Mouse (Mus musculus): ENCODE measurements at regions not wholly inside any gene's neighbourhood (a gene's known extent, or its start where the extent isn't known, plus 50 kb on each side); places are given as distances from the start of the nearest gene placed in this dataset.
A peak's percentile ranks its signal among the peaks of the same experiment; 100 is the strongest.

GRCm38 (mm10) chrX:21828975-21829374 is 84.1 kb upstream of the Gm28269 start:
- no peak overlapping the region for H3K4me2 ChIP-seq (ENCODE audit: low read depth, low read length)

GRCm38 (mm10) chrX:21809212-21809611 is 64.3 kb upstream of the Gm28269 start:
- Histone ChIP-seq H3K4me1 (ENCODE audit: control insufficient read depth, insufficient read depth, low read length) (no peaks in the 10 kb centered on the region), H3K4me2 (ENCODE audit: low read depth, low read length) (no peak overlapping the region), H3K9me3 (replicated peaks; ENCODE audit: control insufficient read depth, low read length) (no peaks in the 10 kb centered on the region), H3K9ac (replicated peaks; ENCODE audit: low read length) (no peak overlapping the region), H3K27me3 (ENCODE audit: control insufficient read depth, insufficient read depth, low read length) (no peaks in the 10 kb centered on the region), H3K27ac (replicated peaks; ENCODE audit: low read depth, low read length) (no peak overlapping the region), H3K4me3 (ENCODE audit: low read depth, low read length) (no peak overlapping the region), H3K36me3 (replicated peaks; ENCODE audit: control insufficient read depth, insufficient read depth, low read depth, low read length) (no peaks in the 10 kb centered on the region)
- ATAC-seq (replicated peaks; ENCODE audit: insufficient number of reproducible peaks, low FRiP score, low TSS enrichment, low read depth) (no peak), DNase-seq (ENCODE audit: low spot score) (no peak)

More at GRCm38 (mm10) chrX:21828975-21829374, 84.1 kb upstream of the Gm28269 start:
- no peak overlapping the region for H3K27ac ChIP-seq (replicated peaks; ENCODE audit: low read depth, low read length)
- H3K36me3 ChIP-seq (replicated peaks; ENCODE audit: control insufficient read depth, insufficient read depth, low read depth, low read length) = no peaks in the 10 kb centered on the region
- H3K9ac ChIP-seq (replicated peaks; ENCODE audit: low read length) = no peak overlapping the region
- ATAC-seq (replicated peaks; ENCODE audit: insufficient number of reproducible peaks, low FRiP score, low TSS enrichment, low read depth) (no peak), DNase-seq (ENCODE audit: low spot score) (peak; percentile 52)
- H3K27me3 ChIP-seq (ENCODE audit: control insufficient read depth, insufficient read depth, low read length) = no peaks in the 10 kb centered on the region
- no peak overlapping the region for H3K4me3 ChIP-seq (ENCODE audit: low read depth, low read length)
- no peaks in the 10 kb centered on the region for H3K4me1 ChIP-seq (ENCODE audit: control insufficient read depth, insufficient read depth, low read length)
- H3K9me3 ChIP-seq (replicated peaks; ENCODE audit: control insufficient read depth, low read length) = no peaks in the 10 kb centered on the region

GRCm38 (mm10) chrX:21801834-21802233 is 56.9 kb upstream of the Gm28269 start:
- ATAC-seq (replicated peaks; ENCODE audit: insufficient number of reproducible peaks, low FRiP score, low TSS enrichment, low read depth) (no peak), DNase-seq (ENCODE audit: low spot score) (no peak)
- no peaks in the 10 kb centered on the region for H3K36me3 ChIP-seq (replicated peaks; ENCODE audit: control insufficient read depth, insufficient read depth, low read depth, low read length)
- H3K4me1 ChIP-seq (ENCODE audit: control insufficient read depth, insufficient read depth, low read length) = no peaks in the 10 kb centered on the region
- no peak overlapping the region for H3K9ac ChIP-seq (replicated peaks; ENCODE audit: low read length)
- WGBS = 85% methylated on average over 6 of the region's 6 CpGs
- H3K27ac ChIP-seq (replicated peaks; ENCODE audit: low read depth, low read length) = no peak overlapping the region
- H3K9me3 ChIP-seq (replicated peaks; ENCODE audit: control insufficient read depth, low read length) = no peaks in the 10 kb centered on the region
- H3K4me2 ChIP-seq (ENCODE audit: low read depth, low read length) = no peak overlapping the region
- H3K27me3 ChIP-seq (ENCODE audit: control insufficient read depth, insufficient read depth, low read length) = no peaks in the 10 kb centered on the region
- H3K4me3 ChIP-seq (ENCODE audit: low read depth, low read length) = no peak overlapping the region
